Mouse (Mus musculus): ENCODE data around the gene Zic4. TPM values are rescaled to one million over a fixed set of nuclear protein-coding genes. Genes with fewer than 3 reads are reported as not detected.

The Zic4 gene
- polyA plus RNA-seq, 1 experiment from 2014 or later: 0.74 TPM

DNA sequence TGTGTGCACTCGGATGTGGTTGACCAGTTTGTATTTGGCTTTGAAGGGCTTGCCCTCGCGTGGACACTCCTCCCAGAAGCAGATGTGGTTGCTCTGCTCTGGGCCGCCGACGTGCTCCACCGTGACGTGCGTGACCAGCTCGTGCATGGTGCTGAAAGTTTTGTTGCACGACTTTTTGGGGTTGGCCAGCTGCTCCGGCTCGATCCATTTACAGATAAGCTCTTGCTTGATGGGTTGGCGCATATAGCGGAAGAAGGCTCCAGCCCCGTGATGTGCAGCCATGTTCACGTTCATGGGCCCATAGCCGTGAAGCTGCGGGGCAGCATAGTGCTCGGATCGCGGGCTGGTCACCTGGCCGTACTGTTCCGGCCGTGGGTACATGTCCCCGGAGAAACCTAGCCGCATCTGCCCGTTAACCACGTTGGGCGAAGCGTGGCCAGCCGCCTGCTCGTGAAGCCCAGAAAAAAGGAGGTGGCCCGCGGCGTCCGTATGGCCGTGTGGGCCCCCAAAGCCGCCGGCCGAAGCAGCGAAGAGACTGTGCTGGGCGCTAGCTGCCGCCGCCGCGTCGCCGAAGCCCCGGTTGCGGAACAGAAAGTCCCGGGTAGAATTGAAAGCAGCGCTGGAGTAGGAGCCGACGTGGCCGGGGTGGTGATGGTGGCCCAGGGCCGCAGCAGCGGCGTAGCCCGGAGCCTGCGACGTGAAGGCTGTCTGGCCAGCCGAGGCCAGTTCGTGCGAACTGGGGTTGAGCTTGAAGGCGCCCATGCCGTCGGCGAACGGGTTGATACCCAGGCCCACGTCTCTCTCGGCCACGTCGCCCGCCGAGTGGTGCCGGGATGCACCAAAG is 2.1 kb downstream of the Zic4 start:
- peaks cover 12% of the 10 kb centered on the region for H3K4me1 ChIP-seq (replicated peaks)
- under 1% methylated on average over 75 of the region's 77 CpGs for WGBS
- no peak overlapping the region for H3K27ac ChIP-seq
- peak overlapping the region; percentile 34; the same call in 1 of the 2 replicates for H3K9ac ChIP-seq (replicated peaks)
- 0 out of 2 replicates have a peak, but pooled peaks have one; percentile 23 for ATAC-seq (ENCODE audit: insufficient number of reproducible peaks, insufficient read depth, low FRiP score, low TSS enrichment, low read depth)
- peak overlapping the region; percentile 28 for H3K4me3 ChIP-seq (replicated peaks)
- H3K9me3 ChIP-seq: no peaks in the 10 kb centered on the region
- H3K36me3 ChIP-seq: no peaks in the 10 kb centered on the region
- H3K4me2 ChIP-seq: peak overlapping the region; percentile 37
- peaks cover 94% of the 10 kb centered on the region for H3K27me3 ChIP-seq

GRCm38 (mm10) chr9:91364971-91365501 is 2.8 kb downstream of the Zic4 start:
- peaks cover 12% of the 10 kb centered on the region for H3K4me1 ChIP-seq (replicated peaks)
- peak; percentile 60; the same call in 1 of the 2 replicates for ATAC-seq (ENCODE audit: insufficient number of reproducible peaks, insufficient read depth, low FRiP score, low TSS enrichment, low read depth)
- peak overlapping the region; percentile 37 for H3K4me2 ChIP-seq
- peaks cover 97% of the 10 kb centered on the region for H3K27me3 ChIP-seq
- H3K9ac ChIP-seq (replicated peaks): 0 out of 2 replicates have a peak overlapping the region, but pooled peaks have one; percentile 12
- no peaks in the 10 kb centered on the region for H3K36me3 ChIP-seq
- H3K27ac ChIP-seq: no peak overlapping the region
- H3K9me3 ChIP-seq: no peaks in the 10 kb centered on the region
- peak overlapping the region; percentile 28 for H3K4me3 ChIP-seq (replicated peaks)
- WGBS: 1% methylated on average over 42 of the region's 42 CpGs

- Histone ChIP-seq H3K4me2 (peak within 1 kb of the TSS; percentile 37), H3K9me3 (no peaks in the 10 kb centered on the region), H3K27me3 (peaks cover 100% of the 10 kb centered on the region), H3K4me3 (replicated peaks) (peak within 1 kb of the TSS; percentile 28), H3K4me1 (replicated peaks) (peaks cover 12% of the 10 kb centered on the region), H3K27ac (no peak within 1 kb of the TSS), H3K36me3 (no peaks in the 10 kb centered on the region), H3K9ac (replicated peaks) (0 out of 2 replicates have a peak within 1 kb of the TSS, but pooled peaks have one; percentile 12)
- 2% methylated on average over 33 of the region's 33 CpGs for WGBS
- ATAC-seq (ENCODE audit: insufficient number of reproducible peaks, insufficient read depth, low FRiP score, low TSS enrichment, low read depth): no peak
Measured at GRCm38 (mm10) chr9:91365664-91366063, 3.5 kb downstream of the Zic4 start, which contains the start of gene Zic1. Gene Zic1, minus strand, starts transcription at chr9:91365810.

- H3K36me3 ChIP-seq: no peaks in the 10 kb centered on the region
- H3K9me3 ChIP-seq: no peaks in the 10 kb centered on the region
- under 1% methylated on average over 18 of the region's 18 CpGs for WGBS
- H3K4me3 ChIP-seq (replicated peaks): no peak overlapping the region
- peaks cover 100% of the 10 kb centered on the region for H3K27me3 ChIP-seq
- ATAC-seq (ENCODE audit: insufficient number of reproducible peaks, insufficient read depth, low FRiP score, low TSS enrichment, low read depth): no peak
- no peak overlapping the region for H3K4me2 ChIP-seq
- H3K4me1 ChIP-seq (replicated peaks): peaks cover 12% of the 10 kb centered on the region
- H3K9ac ChIP-seq (replicated peaks): no peak overlapping the region
- H3K27ac ChIP-seq: no peak overlapping the region
Measured at GRCm38 (mm10) chr9:91366226-91366998, 4.2 kb downstream of the Zic4 start.

DNA sequence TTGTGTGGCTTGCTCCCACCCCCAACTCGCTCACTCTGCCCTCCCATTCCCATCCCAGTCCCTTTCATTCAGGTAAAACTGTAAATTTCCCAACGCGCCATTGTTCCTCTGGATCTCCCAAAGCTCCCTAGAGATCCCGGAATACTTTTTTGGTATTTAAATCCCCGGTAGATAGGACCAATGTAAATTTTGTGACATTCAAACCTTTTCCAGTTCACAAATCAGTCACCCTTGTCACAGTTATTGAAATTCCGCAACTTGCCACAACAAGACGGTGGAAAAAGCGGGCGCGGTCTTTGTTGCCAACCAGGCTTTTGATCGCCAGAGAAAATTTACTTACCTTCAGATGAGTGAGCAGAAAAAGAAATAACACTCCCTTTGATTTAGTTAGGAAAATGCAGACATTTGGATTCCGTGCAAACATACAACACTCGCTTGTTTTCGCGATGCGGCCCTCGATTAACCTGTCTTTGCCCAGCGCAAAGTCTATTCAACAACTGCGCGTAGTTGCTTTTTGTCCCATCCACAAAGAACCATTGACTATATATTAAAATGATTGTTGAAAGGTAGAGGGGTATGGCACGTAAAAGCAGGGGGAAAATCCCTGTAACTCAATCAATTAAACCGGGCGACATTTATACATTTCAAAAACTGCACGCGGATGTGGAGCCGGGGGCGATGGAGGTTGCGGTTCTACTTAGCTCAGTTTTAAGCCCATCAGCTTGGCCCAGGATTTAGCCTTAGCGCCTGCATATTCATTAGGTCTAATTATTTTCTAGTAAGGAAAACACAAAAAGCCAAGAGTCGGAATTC is 5.0 kb downstream of the Zic4 start:
- Histone ChIP-seq H3K9me3 (no peaks in the 10 kb centered on the region), H3K27ac (no peak overlapping the region), H3K4me3 (replicated peaks) (no peak overlapping the region), H3K27me3 (peaks cover 99% of the 10 kb centered on the region), H3K36me3 (no peaks in the 10 kb centered on the region), H3K4me1 (replicated peaks) (peaks cover 8% of the 10 kb centered on the region), H3K9ac (replicated peaks) (no peak overlapping the region), H3K4me2 (no peak overlapping the region)
- ATAC-seq (ENCODE audit: insufficient number of reproducible peaks, insufficient read depth, low FRiP score, low TSS enrichment, low read depth): no peak
- under 1% methylated on average over 30 of the region's 30 CpGs for WGBS

- peaks cover 6% of the 10 kb centered on the region for H3K4me1 ChIP-seq (replicated peaks)
- H3K27ac ChIP-seq: no peak overlapping the region
- H3K9ac ChIP-seq (replicated peaks): no peak overlapping the region
- no peak overlapping the region for H3K4me3 ChIP-seq (replicated peaks)
- WGBS: 3% methylated on average over 3 of the region's 3 CpGs
- peaks cover 98% of the 10 kb centered on the region for H3K27me3 ChIP-seq
- H3K4me2 ChIP-seq: no peak overlapping the region
- no peaks in the 10 kb centered on the region for H3K36me3 ChIP-seq
- no peak for ATAC-seq (ENCODE audit: insufficient number of reproducible peaks, insufficient read depth, low FRiP score, low TSS enrichment, low read depth)
- no peaks in the 10 kb centered on the region for H3K9me3 ChIP-seq
Measured at GRCm38 (mm10) chr9:91368150-91368549, 5.9 kb downstream of the Zic4 start.

- 3% methylated on average over 13 of the region's 13 CpGs for WGBS
- Histone ChIP-seq H3K4me2 (no peak overlapping the region), H3K4me3 (replicated peaks) (no peak overlapping the region), H3K4me1 (replicated peaks) (peaks cover 6% of the 10 kb centered on the region), H3K27ac (no peak overlapping the region), H3K27me3 (peaks cover 94% of the 10 kb centered on the region), H3K36me3 (no peaks in the 10 kb centered on the region), H3K9ac (replicated peaks) (no peak overlapping the region), H3K9me3 (no peaks in the 10 kb centered on the region)
- ATAC-seq (ENCODE audit: insufficient number of reproducible peaks, insufficient read depth, low FRiP score, low TSS enrichment, low read depth): no peak
Measured at GRCm38 (mm10) chr9:91368946-91369292, 6.7 kb downstream of the Zic4 start.

GRCm38 (mm10) chr9:91369293-91369991 is 7.2 kb downstream of the Zic4 start:
- 1% methylated on average over 26 of the region's 26 CpGs for WGBS
- Histone ChIP-seq H3K4me3 (replicated peaks) (no peak overlapping the region), H3K27me3 (peaks cover 94% of the 10 kb centered on the region), H3K4me1 (replicated peaks) (peaks cover 6% of the 10 kb centered on the region), H3K9me3 (no peaks in the 10 kb centered on the region), H3K27ac (no peak overlapping the region), H3K4me2 (no peak overlapping the region), H3K36me3 (no peaks in the 10 kb centered on the region), H3K9ac (replicated peaks) (no peak overlapping the region)
- ATAC-seq (ENCODE audit: insufficient number of reproducible peaks, insufficient read depth, low FRiP score, low TSS enrichment, low read depth): no peak

- no peaks in the 10 kb centered on the region for H3K9me3 ChIP-seq
- H3K27ac ChIP-seq: no peak overlapping the region
- 8% methylated on average over 6 of the region's 6 CpGs for WGBS
- H3K4me1 ChIP-seq (replicated peaks): no peaks in the 10 kb centered on the region
- H3K9ac ChIP-seq (replicated peaks): no peak overlapping the region
- no peak overlapping the region for H3K4me3 ChIP-seq (replicated peaks)
- peaks cover 93% of the 10 kb centered on the region for H3K27me3 ChIP-seq
- no peak for ATAC-seq (ENCODE audit: insufficient number of reproducible peaks, insufficient read depth, low FRiP score, low TSS enrichment, low read depth)
- no peaks in the 10 kb centered on the region for H3K36me3 ChIP-seq
- no peak overlapping the region for H3K4me2 ChIP-seq
Measured at GRCm38 (mm10) chr9:91370191-91370708, 8.0 kb downstream of the Zic4 start.

- no peak overlapping the region for H3K4me2 ChIP-seq
- peaks cover 93% of the 10 kb centered on the region for H3K27me3 ChIP-seq
- H3K9me3 ChIP-seq: no peaks in the 10 kb centered on the region
- H3K9ac ChIP-seq (replicated peaks): no peak overlapping the region
- ATAC-seq (ENCODE audit: insufficient number of reproducible peaks, insufficient read depth, low FRiP score, low TSS enrichment, low read depth): no peak
- H3K4me1 ChIP-seq (replicated peaks): no peaks in the 10 kb centered on the region
- no peaks in the 10 kb centered on the region for H3K36me3 ChIP-seq
- H3K27ac ChIP-seq: no peak overlapping the region
- no peak overlapping the region for H3K4me3 ChIP-seq (replicated peaks)
Measured at GRCm38 (mm10) chr9:91371011-91371410, 8.8 kb downstream of the Zic4 start.
